Mouse (Mus musculus) hindlimb bud, embryonic 11.5 days (tissue): ENCODE results near the gene Slc44a5.
"Not testable (repeated sequence)": the region's sequence is repeated elsewhere in the genome, so short reads cannot be mapped to it uniquely, and the experiment has no call there.

Experiments used
- DNase-seq: peaks from one replicate; pipeline ENCODE4 v3.0.0-alpha.2; 2012; ENCODE audit warnings: low read depth, low spot score; ENCODE audit errors: extremely low spot score

The Slc44a5 gene

DNA sequence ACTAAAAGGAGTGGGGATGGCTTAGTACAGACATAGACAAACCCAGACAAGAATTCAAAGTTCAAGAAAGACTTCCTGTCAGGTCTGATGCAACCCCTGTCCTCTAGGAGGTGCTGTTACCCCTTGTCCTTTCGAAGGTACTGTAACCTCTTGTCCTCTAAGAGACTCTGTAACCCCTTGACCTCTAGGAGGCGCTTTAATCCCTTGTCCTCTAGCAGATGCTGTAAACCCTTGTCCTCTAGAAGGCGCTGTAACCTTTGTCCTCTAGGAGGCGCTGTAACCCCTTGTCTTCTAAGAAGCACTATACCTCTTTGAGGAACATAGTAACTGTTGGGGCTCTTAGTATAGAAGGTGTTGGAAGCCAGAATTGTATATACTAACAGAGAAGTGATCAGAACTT lies 4.7 kb upstream of the Slc44a5 start:
- peak; percentile 46 for DNase-seq

DNA sequence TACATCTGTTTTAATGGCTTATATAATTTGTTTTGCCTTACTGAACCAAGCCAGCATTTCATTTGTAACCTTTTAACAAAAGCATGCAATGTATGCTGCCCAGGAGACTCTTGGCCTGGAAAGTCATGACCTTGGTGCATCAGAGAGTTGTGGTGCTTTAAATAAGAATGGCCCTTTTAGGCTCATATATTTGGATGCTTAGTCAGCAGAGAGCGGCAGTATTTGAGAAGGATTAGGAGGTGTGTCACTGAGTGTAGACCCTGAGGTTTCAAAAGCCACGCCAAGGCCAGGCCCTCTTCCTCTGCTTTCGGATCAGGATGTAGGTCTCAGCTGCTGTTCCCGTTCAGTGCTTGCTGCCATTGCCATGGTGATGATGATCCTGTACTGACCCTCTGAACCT lies 3.8 kb upstream of the Slc44a5 start:
- DNase-seq, result no peak

DNA sequence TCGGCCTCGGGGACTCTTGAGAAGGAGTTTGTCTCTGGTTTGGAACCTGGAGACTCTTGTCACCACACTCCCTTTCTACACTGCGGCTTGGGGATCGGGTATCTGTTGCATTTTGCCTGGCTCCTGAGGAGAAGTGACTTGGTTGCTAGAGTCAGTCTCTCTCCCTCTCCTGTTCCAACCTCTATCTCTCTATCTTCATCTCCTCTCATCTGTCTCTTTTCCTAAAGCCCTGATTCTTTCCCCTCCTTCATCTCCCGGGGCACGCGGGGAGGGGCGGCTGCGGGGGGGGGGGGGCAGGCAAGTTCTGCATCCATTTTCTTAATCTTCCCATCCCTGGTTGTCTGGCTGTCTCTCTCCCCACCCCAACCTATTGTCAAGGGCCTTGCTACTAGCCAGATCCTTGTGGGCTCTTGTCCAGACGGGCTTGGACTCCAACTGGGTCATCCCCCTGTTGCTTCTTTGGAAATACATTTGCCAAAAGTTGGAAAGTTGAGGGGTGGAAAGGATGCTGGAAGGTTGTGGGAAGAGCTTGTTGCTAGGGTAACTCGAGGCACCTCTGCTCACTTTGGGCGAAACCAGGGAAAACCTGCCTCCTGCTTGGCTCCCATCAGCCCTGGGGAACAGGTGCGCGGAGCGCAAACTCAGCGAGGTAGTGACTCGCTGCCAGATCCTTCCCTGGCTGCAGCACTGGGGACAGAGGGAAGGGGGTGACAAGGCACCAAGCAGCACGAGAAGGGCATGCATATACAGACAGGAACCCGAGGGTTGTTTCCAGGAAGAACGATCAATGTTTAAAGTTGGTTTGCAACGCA lies 919 bp downstream of the Slc44a5 start:
- DNase-seq, result no peak

DNA sequence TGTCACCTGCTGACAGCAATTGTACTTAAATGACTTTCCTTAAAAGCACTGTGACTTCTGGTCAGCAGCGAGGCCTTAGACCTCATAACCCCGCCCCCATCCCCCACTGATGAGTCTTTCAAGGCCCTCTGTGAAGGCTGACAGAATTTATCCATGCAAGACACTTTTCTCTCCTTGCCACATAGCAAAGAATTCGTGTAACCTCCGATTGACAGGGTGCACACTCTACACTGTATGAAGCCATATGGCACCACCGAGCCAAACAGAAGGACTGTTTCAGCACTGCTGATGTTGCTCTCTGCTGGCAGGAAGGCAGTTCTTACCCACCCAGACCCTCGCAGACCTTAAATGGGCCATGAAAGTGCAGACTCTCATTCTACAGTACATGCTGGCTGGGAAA lies 1.8 kb downstream of the Slc44a5 start:
- no peak for DNase-seq

DNA sequence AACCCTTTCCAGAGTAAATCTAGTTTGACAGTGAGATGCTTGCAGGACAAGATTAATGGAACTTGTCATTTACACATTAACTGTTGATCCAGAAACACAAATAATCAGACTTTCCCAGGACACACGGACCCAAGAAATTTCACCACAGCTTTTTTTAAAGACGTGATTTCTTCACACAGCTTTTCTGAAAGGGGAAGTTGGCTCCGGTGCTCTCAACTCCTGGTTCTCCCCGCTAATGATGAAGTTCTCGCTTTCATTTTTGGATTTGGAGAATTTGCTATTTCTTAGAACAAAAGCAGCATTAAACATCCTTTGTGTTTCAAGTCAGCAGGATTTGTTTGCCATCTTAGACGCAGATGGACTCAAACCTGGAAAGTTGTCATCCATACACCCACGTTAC lies 2.6 kb downstream of the Slc44a5 start:
- no peak for DNase-seq

DNA sequence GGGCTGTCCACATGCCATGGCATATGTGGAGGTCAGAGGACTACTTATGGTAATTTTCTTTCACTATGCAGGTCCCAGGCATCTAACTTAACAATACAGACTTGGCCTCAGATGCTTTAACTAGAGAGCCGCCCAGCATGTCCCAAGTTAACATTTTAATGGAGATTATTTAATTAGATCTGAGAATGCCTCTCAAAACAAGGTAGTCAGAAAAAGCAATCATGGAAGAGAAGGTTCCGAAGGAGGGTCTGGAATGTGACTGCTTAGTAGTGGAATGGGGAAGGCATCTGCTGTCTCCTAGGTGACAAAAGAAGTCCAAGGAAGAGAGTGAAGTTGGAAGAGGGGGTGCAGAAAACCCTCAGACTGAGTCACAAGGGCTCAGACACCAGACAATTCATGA lies 7.4 kb downstream of the Slc44a5 start:
- DNase-seq, result no peak

DNA sequence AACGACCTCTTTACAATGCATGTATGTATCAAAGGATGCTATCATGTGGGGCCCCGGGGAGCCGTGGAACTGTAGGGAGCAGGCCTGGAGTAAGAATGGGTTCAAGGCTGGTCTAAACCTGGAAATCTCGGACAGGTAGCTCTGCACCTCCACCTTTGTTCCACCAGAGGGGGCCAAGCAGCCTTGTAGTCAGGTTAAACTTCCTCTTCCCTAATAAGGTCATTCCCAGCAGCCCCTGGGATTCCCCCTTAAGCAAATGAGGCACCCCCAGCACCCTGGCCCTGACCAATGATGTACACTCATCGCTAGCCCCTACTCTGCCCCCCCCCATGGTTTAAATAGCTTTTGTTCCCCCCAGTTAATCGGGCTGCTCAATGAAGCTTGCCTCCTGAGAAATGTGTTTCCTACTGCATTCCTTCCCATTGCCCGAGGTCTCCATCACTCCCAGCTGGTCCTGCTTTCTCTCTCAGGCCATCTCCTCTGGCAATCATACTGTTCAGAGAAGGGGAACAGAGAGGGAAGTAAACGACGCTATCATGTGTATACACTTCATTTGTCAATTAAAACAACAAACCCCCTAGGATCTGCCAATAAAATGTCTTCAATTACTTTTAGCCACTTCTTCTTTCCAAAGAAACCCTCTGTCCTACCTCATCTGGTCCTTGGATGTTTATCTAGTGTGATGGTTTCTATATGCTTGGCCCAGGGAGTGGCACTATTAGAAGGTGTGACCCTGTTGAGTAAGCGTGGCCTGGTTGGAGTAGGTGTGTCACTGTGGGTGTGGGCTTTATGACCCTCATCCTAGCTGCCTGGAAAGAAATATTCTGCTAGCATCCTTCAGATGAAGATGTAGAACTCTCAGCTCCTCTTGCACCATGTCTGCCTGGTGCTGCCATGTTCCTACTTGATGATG lies 11.4 kb downstream of the Slc44a5 start:
- no peak for DNase-seq

DNA sequence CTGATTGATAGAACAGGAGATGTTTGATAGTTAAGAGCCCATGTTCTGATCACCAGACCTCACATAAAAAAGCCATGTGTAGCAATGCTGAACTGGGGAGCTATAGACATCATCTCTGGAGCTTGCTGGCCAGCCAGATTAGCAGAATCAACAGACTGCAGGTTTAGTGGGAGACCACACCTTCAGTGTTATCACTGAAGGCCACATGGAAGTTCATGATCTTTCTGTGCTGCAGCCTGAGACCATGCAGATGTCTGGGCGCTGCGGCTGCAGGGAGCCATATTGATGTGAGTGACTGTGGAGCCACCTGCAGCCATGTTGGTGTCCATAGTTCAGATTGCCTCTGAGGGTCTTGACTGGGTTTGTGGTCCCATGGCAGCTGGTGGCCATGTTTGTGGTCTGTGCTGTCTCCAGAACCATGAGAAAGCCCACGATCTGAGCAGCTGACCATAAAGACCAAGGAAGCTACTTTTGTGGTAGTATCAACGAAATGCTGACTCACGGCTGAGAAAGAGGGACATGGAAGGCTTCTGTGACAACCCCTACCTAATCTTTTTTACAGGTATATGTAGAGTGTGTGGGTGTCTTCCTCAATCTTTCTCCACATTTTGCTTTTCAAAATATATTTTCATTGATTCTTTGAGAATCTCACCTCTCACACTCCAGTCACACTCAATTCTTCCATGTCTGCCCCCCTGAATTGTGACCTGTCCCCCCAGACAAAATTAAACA lies 26.7 kb downstream of the Slc44a5 start:
- DNase-seq, result no peak

DNA sequence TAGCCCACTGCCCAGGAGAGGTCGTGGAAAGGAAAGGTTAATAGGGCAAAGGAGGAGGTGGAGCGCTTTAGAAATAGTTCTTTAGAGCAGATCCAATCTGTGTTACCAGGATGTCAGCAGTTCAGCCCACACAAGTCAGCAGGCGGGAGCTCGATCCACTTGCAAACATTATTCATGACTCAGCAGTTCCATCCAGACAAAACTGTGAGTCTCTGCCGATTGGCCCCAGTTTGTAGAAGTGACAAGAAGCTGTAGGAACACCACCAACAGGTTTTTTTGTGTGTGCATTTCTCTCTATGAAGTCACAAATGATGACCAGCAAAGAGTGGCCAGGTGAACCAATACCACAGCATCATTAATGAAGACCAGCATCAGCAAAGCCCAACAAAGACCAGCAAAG lies 28.1 kb downstream of the Slc44a5 start:
- DNase-seq, result no peak

DNA sequence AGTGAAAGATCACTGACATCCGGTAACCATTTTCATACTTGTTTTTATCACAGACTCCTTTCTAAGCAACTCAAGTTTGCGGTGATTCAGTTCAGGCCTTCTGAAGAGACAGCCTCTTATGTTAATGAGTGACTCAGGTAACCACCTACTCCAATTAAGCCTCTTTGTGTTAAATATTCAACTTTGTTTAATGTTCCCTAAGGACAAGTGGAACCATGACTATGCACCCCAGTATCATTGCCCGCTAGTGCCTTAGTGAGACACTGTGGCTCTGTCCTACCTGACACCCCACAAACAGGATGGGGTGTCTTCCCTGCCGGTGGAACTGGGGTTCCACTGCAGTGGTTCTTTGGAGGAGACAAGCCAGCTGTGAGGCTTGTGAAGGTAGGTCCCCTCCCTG lies 73.6 kb downstream of the Slc44a5 start:
- DNase-seq, result no peak

DNA sequence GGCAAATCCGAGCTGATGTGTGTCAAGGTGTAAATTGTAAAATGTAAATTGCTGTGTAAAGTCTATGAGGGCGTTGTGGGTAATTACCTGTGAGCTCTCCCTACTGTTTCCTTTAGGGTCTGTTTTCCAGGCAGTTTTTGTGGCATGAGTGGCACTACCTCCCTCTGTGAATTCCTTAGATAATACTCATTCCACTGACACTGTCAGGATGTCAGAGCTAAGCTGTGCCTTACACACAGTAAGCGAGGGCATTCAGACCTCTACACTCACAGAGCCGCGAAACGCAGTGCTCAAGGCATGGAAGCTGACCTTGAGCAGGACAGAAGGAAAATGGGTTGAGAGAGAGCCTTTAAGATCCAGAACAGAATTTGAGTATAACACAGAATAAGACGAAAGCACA lies 80.1 kb downstream of the Slc44a5 start:
- no peak for DNase-seq

DNA sequence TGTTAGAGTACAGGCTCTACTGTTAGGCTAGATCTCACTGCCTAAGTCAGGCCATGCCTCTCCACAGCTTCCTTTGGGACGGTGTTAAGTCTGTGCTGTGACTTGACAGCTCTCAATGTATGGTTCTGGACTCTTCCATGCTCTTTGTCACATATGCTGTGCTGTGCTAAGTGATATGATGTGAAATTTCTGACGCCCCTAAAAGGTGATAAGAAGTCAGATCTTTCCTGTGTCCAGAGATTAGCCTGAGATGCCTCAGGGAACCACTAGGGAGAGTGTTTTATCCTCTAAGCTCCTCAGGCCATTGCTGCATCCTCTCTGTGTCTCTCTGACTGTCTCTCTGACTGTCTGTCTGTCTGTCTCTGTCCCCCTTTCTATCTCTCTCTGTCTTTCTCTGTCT lies 84.2 kb downstream of the Slc44a5 start:
- DNase-seq, result no peak

DNA sequence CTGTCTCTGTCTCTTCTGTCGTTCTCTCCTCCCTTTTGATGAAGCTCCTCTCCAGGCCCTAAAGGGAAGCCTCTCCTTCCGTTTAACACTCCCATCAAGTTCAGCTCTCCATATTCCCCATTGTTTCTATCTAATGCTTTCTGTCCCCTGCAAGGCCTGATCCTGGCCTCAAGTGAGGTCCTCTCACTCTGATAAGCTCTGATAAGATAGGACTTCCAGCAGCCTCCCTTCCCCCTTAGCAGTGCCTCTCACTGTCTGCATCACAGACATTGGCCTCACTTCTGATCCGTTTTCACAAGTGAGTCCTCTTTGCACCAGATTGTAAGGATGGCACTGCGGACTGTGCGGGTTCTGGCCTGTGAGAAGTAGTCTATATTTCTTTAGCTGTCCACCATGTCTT lies 85.0 kb downstream of the Slc44a5 start:
- DNase-seq, result no peak

DNA sequence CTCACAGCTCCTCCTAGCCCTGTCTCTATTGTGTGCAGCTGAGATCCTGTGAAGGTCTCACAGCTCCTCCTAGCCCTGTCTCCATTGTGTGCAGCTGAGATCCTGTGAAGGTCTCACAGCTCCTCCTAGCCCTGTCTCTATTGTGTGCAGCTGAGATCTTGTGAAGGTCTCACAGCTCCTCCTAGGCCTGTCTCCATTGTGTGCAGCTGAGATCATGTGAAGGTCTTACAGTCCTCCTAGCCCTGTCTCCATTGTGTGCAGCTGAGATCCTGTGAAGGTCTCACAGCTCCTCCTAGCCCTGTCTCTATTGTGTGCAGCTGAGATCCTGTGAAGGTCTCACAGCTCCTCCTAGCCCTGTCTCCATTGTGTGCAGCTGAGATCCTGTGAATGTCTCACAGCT lies 98.8 kb downstream of the Slc44a5 start:
- not testable (repeated sequence) for DNase-seq

DNA sequence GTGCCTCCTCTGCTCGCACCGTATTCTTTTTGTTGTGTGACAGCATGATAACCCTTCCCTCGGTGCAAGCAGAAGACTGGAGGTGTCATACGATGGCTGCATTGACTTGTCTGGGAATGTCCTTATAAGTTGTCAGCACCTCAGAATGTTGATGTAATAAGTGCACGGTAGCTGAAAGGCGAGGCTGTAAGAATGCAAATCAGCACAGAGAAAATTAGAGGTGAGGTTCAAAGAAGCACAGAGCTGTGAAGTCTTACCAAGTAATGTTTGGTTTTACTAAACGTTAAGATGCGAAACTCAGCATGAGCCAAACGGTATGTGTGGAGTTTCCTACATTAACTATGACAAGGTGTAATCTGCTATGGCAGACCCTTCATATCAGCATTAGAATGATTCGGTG lies 102.5 kb downstream of the Slc44a5 start:
- no peak for DNase-seq

DNA sequence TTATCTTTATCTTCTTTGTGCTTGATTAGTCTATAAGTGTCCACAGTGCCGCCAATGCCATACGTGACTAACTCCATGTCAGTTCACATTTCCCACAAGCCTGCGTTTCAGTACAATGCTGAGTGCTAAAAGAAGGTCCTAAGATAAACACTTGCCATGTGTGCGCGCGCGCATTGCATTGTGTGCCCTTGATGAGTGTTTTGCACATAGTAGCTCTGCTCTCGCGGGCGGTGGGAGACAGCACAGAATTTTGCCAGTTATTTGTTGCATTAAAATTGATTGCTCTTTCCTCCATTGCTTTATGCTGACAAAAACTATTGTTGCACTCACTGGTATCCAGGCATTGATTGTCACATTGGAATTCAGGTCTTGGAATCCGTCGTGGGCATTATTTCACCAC lies 108.5 kb downstream of the Slc44a5 start:
- DNase-seq, result no peak

DNA sequence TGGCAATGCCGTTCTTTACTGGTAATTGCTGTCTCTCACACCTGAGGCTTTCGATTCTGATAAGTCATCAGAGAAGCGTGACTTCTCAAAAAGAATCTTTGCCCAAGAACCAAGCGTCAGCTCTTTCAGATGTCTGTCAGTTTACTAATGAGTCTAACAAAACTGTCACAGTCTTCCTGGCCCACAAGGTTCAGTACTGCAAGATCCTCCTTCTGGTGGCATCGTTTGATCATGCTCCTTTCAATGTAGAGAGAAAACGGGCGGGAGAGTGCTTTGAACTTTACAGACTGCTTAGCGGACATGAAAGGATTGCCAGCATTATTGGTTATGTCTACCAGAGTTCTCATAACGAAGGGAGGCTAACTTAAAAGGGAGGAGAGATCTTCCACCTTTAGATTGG lies 109.0 kb downstream of the Slc44a5 start:
- no peak for DNase-seq

DNA sequence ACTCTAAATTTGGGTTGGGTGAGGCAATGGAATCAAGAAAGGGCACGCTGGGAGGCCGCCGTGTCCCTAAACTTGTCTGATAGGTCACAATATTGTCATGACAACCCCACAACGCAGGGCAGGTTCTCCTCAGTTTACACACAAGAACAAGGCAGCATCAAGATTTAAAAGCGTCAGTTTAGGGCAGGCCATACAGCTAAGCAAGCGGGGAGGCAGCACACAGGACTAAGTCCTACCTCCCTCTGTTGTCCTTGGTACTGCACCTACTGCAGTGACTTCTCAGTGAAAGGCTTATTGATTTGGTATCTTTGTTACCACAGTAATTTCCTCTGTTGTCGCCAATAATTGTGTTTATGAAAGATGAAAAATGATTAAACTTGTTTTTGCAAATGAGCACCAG lies 109.7 kb downstream of the Slc44a5 start:
- no peak for DNase-seq

DNA sequence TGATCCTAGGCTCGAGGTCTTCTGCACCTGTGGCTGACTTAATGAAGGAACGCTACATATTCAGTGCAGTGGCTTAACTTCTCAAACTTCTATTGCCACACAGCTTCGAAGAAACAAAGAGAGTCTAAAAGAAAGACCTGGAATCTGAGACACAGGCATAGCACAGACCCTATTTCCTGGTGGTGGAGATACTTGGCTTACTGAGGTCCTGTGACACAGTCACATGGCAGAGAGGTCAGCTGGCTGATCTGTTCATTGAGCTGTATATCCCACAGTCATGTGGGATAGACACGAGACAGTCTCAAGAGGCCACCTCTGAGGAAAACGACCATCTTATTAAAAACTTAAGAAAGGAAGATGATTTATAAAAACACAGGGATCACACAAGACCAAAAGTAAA lies 116.8 kb downstream of the Slc44a5 start:
- DNase-seq, result no peak

DNA sequence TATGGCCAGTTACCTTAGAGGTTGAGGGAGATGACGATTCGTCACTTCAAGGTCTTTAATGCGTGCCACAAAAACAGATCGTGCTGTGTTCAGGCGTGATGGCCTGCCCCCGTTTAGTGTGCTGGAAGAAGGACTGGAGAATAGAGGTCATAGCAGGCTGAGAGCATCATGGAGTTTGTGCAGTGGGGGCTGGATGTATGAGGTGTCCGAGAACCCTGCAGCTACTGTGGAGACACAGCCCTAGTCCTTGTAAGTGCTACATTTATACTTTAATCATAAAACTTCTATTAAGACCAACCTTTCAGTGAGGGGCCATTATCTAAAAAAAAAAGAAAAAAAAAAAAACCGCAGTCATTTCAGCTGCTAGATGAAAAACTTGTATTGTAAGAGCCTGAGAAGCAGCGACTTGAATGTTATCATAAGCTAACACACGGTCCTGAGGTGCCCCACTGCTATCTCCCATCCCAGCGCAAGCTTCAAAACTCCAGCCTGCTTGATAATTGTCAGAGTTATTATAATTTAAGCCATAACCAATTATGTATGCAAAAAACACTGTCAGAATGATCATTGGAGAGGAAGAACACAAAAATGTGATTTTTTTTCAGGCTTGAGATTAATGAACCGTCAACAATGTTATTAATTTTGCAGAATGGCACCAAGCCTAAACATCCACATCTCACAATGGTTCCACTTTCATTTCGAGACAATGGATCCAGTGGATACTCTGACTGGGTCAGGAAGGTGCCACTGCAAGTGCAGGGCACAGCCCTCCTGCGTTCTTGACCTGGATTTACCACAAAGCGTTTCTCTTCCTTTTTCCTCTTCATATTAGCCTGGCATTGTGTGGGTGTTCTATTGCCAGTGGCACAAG lies 118.5 kb downstream of the Slc44a5 start:
- DNase-seq, result no peak

DNA sequence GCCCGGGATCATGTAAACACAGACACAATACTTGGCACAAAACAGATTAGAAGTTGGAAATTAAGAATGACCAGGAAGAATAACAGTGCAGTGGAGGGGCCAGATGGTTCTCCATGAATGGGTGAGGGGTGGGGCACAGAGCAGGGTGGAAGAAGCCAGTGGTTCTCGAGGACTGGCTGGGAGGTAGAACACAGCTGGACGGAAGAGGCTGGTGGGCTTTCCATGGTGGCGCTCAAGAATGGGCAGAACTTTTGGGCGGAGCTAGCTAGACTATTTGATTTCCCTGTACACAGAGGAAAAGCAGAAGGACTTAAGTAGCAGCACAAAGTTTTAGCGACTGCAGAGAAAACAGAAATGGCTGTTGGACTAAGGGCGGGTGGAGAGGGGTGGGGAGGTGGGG lies 119.2 kb downstream of the Slc44a5 start:
- DNase-seq, result no peak
